Mouse (Mus musculus) ES-E14 (cell line): ENCODE measurements around the gene Ttyh2. TPM values are rescaled to one million over a fixed set of nuclear protein-coding genes. Genes with fewer than 3 reads are reported as not detected.

ENCODE experiments used
- DNase-seq: peaks from one replicate; pipeline ENCODE4 v3.0.0-alpha.2; 2013; ENCODE audit warnings: low read depth, low spot score
- H3K27ac ChIP-seq: 2 replicates; pipeline ENCODE4 v1.5.1; 2012; ENCODE audit warnings: low read depth, mild to moderate bottlenecking, low read length, moderate library complexity, mixed read lengths; ENCODE audit not compliant: poor library complexity, insufficient read depth, severe bottlenecking
- H3K36me3 ChIP-seq: 2 replicates; pipeline ENCODE4 v1.6.1; 2012; ENCODE audit warnings: mild to moderate bottlenecking, low read length, moderate library complexity, mixed read lengths; ENCODE audit not compliant: control insufficient read depth, poor library complexity, insufficient read depth, severe bottlenecking
- H3K4me1 ChIP-seq, 2 experiments: fragments of 150-350 bp in 1 of 2; sonication (generic) in 1 of 2; 2 replicates each; pipeline ENCODE4 v1.6.1; 2012; ENCODE audit warnings: low read length in 2 of 2, mild to moderate bottlenecking in 1 of 2, mixed read lengths in 1 of 2; ENCODE audit not compliant: control insufficient read depth in 2 of 2, insufficient read depth in 2 of 2, poor library complexity in 1 of 2
- H3K4me3 ChIP-seq, 2 experiments: fragments of 150-350 bp in 1 of 2; sonication (generic) in 1 of 2; 2 replicates each; pipeline ENCODE4 v1.5.1; 2012; ENCODE audit warnings: low read length in 2 of 2, low read depth in 1 of 2, mild to moderate bottlenecking in 1 of 2, mixed read lengths in 1 of 2; ENCODE audit not compliant: insufficient read depth in 1 of 2, poor library complexity in 1 of 2, severe bottlenecking in 1 of 2
- H3K9ac ChIP-seq: 2 replicates; pipeline ENCODE4 v1.6.1; 2012; ENCODE audit warnings: low read depth, mild to moderate bottlenecking, low read length, mixed read lengths; ENCODE audit not compliant: poor library complexity, insufficient read depth, severe bottlenecking
- H3K9me3 ChIP-seq: fragments of 150-350 bp; sonication (generic); 2 replicates; pipeline ENCODE4 v1.6.1; 2012; ENCODE audit warnings: low read depth, mild to moderate bottlenecking, low read length; ENCODE audit not compliant: control insufficient read depth, insufficient read depth
- CHD2 ChIP-seq: IDR thresholded peaks from 2 replicates; pipeline ENCODE4 v1.6.1; 2014; ENCODE audit warnings: mild to moderate bottlenecking, low read depth, low read length, inconsistent platforms
- HCFC1 ChIP-seq: IDR thresholded peaks from 2 replicates; pipeline ENCODE4 v1.6.1; 2012; ENCODE audit warnings: low read length, inconsistent platforms, borderline replicate concordance; ENCODE audit not compliant: insufficient read depth
- MAFK ChIP-seq: IDR thresholded peaks from 2 replicates; pipeline ENCODE4 v1.6.1; 2014; ENCODE audit warnings: mild to moderate bottlenecking, low read depth, low read length, inconsistent platforms; ENCODE audit not compliant: insufficient read depth
- ZC3H11A ChIP-seq: IDR thresholded peaks from 2 replicates; pipeline ENCODE4 v1.6.1; 2012; ENCODE audit warnings: low read depth, mild to moderate bottlenecking, inconsistent platforms, low read length, borderline replicate concordance
- ZNF384 ChIP-seq: IDR thresholded peaks from 2 replicates; pipeline ENCODE4 v1.6.1; 2012; ENCODE audit warnings: low read depth, low read length, inconsistent platforms
- in situ Hi-C, 2 experiments: fragments of 600-800 bp; cut with MboI; formaldehyde crosslinking; loops; one replicate each; pipeline ENCODE4 v1.15.1; 2025; ENCODE audit warnings: low sequenced_read_pairs in 2 of 2, inconsistent platforms in 1 of 2; ENCODE audit not compliant: unreplicated experiment in 2 of 2
- total RNA-seq: library from RNA; depleted of rRNA; stranded (reverse); fragments of 300-350 nt; gene quantifications from 2 replicates; pipeline ENCODE4 v1.2.3, GENCODE M21; 2012

The Ttyh2 gene
- total RNA-seq, 1 experiment: 16.7 TPM

GRCm38 (mm10) chr11:114687574-114688188, 12.4 kb downstream of the Ttyh2 start:
- Histone ChIP-seq H3K9me3 (no peaks in the 10 kb centered on the region), H3K36me3 (peaks cover 3% of the 10 kb centered on the region; the same call in 1 of the 2 replicates), H3K4me1 (peaks cover 0 to 50% of the 10 kb centered on the region in 2 experiments; a peak in 3 of 4 replicates), H3K9ac (no peak overlapping the region), H3K27ac (no peak overlapping the region), H3K4me3 (no peak overlapping the region)
- no peak for TF ChIP-seq CHD2
- no peak for TF ChIP-seq ZC3H11A
- no peak for TF ChIP-seq HCFC1
- TF ChIP-seq ZNF384: no peak
- TF ChIP-seq MAFK: no peak
- DNase-seq: no peak
- in situ Hi-C loops: no loop called here

- no peaks in the 10 kb centered on the region for H3K9me3 ChIP-seq
- TF ChIP-seq ZNF384: no peak
- no peak for TF ChIP-seq ZC3H11A
- TF ChIP-seq MAFK: no peak
- no peak for TF ChIP-seq HCFC1
- TF ChIP-seq CHD2: no peak
- no peak overlapping the region for H3K27ac ChIP-seq
- peaks cover 3% of the 10 kb centered on the region; the same call in 1 of the 2 replicates for H3K36me3 ChIP-seq
- H3K4me1 ChIP-seq: peaks cover 5 to 47% of the 10 kb centered on the region in 2 experiments
- no peak for DNase-seq
- no peak overlapping the region for H3K9ac ChIP-seq
- in situ Hi-C loops: no loop called here
- H3K4me3 ChIP-seq: no peak overlapping the region
These were observed 13.5 kb downstream of the Ttyh2 start for GRCm38 (mm10) chr11:114688729-114689128.

- Histone ChIP-seq H3K9ac (no peak overlapping the region), H3K27ac (no peak overlapping the region), H3K4me3 (no peak overlapping the region), H3K4me1 (peaks cover 5 to 45% of the 10 kb centered on the region in 2 experiments), H3K36me3 (peaks cover 4% of the 10 kb centered on the region; the same call in 1 of the 2 replicates), H3K9me3 (no peaks in the 10 kb centered on the region)
- DNase-seq: no peak
- in situ Hi-C loops: no loop called here
- TF ChIP-seq CHD2 (no peak), ZC3H11A (no peak), MAFK (no peak), ZNF384 (no peak), HCFC1 (no peak)
These were observed 15.0 kb downstream of the Ttyh2 start for GRCm38 (mm10) chr11:114690192-114690591.

GRCm38 (mm10) chr11:114691454-114692182, 16.4 kb downstream of the Ttyh2 start:
- in situ Hi-C loops: no loop called here
- Histone ChIP-seq H3K27ac (peak overlapping the region; percentile 30; the same call in 1 of the 2 replicates), H3K36me3 (peaks cover 4% of the 10 kb centered on the region; the same call in 1 of the 2 replicates), H3K9me3 (no peaks in the 10 kb centered on the region), H3K9ac (no peak overlapping the region), H3K4me3 (no peak overlapping the region), H3K4me1 (peaks cover 5 to 35% of the 10 kb centered on the region in 2 experiments)
- TF ChIP-seq CHD2 (no peak), ZC3H11A (no peak), ZNF384 (peak; percentile 65; the same call in 1 of the 2 replicates), MAFK (no peak), HCFC1 (no peak)
- DNase-seq: no peak
